Mouse (Mus musculus) neural tube, embryonic 12.5 days (tissue): Measurements from ENCODE around the gene Gp6. TPM values are rescaled to one million over a fixed set of nuclear protein-coding genes. Genes with fewer than 3 reads are reported as not detected.
"Not testable (repeated sequence)": the region's sequence is repeated elsewhere in the genome, so short reads cannot be mapped to it uniquely, and the experiment has no call there.

ENCODE experiments used
- ATAC-seq: fragments of 200-750 bp; cut with Nextera tagmentation; 2 replicates; pipeline ENCODE4 v1.8.0; 2017; ENCODE audit warnings: low read depth, mild to moderate bottlenecking, moderate TSS enrichment, moderate library complexity; ENCODE audit not compliant: low FRiP score
- H3K27ac ChIP-seq: fragments of 300-500 bp; sonication (generic); 2 replicates; pipeline ENCODE4 v1.5.1; 2016
- H3K27me3 ChIP-seq: fragments of 300-500 bp; sonication (generic); replicated peaks from 2 replicates; pipeline ENCODE4 v1.6.1; 2016; ENCODE audit warnings: mild to moderate bottlenecking
- H3K36me3 ChIP-seq: fragments of 300-500 bp; sonication (generic); 2 replicates; pipeline ENCODE4 v1.6.1; 2016; ENCODE audit warnings: mild to moderate bottlenecking
- H3K4me1 ChIP-seq: fragments of 300-500 bp; sonication (generic); 2 replicates; pipeline ENCODE4 v1.6.1; 2016
- H3K4me2 ChIP-seq: fragments of 300-500 bp; sonication (generic); replicated peaks from 2 replicates; pipeline ENCODE4 v1.6.1; 2016; ENCODE audit warnings: mild to moderate bottlenecking
- H3K4me3 ChIP-seq: fragments of 300-500 bp; sonication (generic); 2 replicates; pipeline ENCODE4 v1.5.1; 2016
- H3K9ac ChIP-seq: fragments of 300-500 bp; sonication (generic); 2 replicates; pipeline ENCODE4 v1.6.1; 2016; ENCODE audit warnings: mild to moderate bottlenecking
- H3K9me3 ChIP-seq: fragments of 300-500 bp; sonication (generic); 2 replicates; pipeline ENCODE4 v1.6.1; 2016; ENCODE audit warnings: mild to moderate bottlenecking
- WGBS: fragments of 180-500 bp; shearing (Covaris S2); methylation state at CpG from one replicate; pipeline ENCODE4 v1.1.7; 2016; 5-methylcytosine and 5-hydroxymethylcytosine counted together
- polyA plus RNA-seq: library from polyadenylated mRNA; unstranded; fragments of >200 nt; fragmentation: Nextera tagmentation; extraction: Ambion mirVana; gene quantifications from 2 replicates; pipeline ENCODE4 v1.2.1, GENCODE M21; 2016

Gp6 gene
- polyA plus RNA-seq: 0.36 and 0.68 TPM in 2 replicates

DNA sequence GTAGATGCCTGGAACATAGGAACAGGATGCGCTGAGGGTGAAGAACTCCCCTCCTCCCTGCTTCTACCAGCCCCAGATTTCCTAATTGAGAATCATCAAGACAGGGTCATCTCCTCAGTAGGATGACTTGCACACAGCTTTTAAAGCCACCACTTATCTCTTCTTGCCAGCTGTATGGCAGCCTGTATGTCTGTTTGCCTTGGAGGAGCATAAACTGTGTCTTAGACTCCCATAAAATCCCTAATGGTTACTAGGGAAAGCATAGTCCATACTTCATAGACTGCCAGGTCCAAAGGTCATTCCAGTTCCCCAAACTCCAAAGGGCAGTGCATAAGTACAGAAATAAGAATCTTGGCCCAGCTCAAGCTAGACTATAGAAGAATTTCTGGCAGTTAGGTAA lies at the start of gene Gp6:
Gene Gp6, minus strand, starts transcription at position 15 of the 400 bp plus-strand sequence.
- Histone ChIP-seq H3K27ac (no peak within 1 kb of the TSS), H3K4me1 (no peaks in the 10 kb centered on the region), H3K36me3 (no peaks in the 10 kb centered on the region), H3K27me3 (no peaks in the 10 kb centered on the region), H3K9me3 (no peaks in the 10 kb centered on the region), H3K9ac (no peak within 1 kb of the TSS), H3K4me3 (no peak within 1 kb of the TSS), H3K4me2 (no peak within 1 kb of the TSS)
- 98% methylated on average over 1 of the region's 1 CpGs for WGBS
- no peak for ATAC-seq

DNA sequence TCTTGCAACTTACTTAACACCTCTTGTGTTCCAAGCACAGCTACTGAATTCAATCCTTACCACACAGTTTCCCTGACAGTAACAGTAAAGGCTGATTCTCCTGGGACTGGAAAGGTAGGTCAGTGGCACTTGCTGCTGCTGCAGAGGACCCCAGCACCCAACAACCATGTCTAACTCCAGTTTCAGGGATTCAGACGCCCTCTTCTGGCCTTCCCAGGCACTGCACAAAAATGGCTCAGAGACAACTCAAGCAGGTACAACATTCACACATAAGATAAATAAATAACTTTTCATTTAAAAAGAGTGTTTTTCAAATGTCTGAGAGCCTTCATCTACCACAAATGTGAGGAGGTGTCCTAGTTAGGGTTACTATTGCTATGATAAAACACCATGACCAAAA lies 49.6 kb upstream of the Gp6 start:
- Histone ChIP-seq H3K36me3 (peaks cover 20% of the 10 kb centered on the region), H3K9ac (no peak overlapping the region), H3K4me1 (peaks cover 5% of the 10 kb centered on the region), H3K4me3 (no peak overlapping the region), H3K27me3 (no peaks in the 10 kb centered on the region), H3K4me2 (no peak overlapping the region), H3K27ac (no peak overlapping the region), H3K9me3 (no peaks in the 10 kb centered on the region)
- WGBS: 2% methylated on average over 1 of the region's 1 CpGs
- ATAC-seq: no peak

DNA sequence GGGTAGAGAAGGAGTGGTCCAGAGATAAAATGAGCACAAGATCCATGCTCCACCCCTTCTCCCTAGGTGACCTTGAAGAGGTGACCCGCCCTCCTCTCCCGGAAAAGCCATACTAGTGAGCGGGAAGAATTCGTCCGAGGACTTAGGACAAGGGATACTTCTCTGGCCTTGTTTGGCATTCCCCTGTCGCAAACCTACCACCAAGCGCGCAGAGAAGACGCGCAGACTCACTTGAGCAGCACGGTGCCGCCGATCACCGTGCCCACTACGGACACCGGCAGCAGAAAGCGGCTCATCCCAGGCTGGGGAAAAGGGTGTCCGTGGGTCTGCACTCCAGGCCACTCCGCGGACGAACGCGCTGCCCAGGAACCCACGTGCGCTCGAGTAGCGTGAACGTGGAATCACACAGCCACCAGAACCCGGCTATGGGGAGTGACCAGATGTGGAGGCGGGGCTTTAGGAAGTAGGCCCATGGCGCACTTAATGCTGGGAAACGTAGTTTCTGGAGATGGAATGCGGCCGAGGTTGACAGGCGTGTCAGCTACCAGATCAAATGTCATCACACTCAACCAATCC lies 47.8 kb upstream of the Gp6 start, which contains the start of gene Rdh13:
Gene Rdh13, minus strand, starts transcription at position 434 of the 576 bp plus-strand sequence.
- no peaks in the 10 kb centered on the region for H3K9me3 ChIP-seq
- H3K9ac ChIP-seq: peak within 1 kb of the TSS; percentile 64
- H3K4me3 ChIP-seq: peak within 1 kb of the TSS; percentile 61
- peak within 1 kb of the TSS; percentile 78 for H3K4me2 ChIP-seq
- peak; percentile 95 for ATAC-seq
- no peaks in the 10 kb centered on the region for H3K27me3 ChIP-seq
- under 1% methylated on average over 35 of the region's 35 CpGs for WGBS
- peaks cover 5% of the 10 kb centered on the region for H3K4me1 ChIP-seq
- H3K36me3 ChIP-seq: peaks cover 39% of the 10 kb centered on the region
- H3K27ac ChIP-seq: 0 out of 2 replicates have a peak within 1 kb of the TSS, but pooled peaks have one; percentile 15

DNA sequence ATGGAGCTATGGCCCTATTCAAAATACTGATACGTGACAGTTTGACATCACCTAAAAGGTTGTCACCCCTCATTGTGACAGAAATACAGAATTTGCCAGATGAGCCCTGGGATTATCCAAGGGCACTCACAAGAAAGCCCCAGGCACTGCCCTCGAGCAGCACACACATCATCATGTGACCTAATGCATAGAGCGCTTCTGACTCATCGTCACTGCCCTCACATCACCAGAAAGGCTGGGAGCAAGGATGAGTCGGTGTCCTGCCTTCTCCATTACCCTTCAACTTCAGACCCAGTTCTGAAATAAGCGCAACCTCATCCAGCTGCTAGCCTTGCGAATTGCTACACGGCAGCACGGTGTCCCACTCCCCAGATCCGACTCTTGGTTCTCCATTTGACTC lies 43.0 kb upstream of the Gp6 start:
- no peak overlapping the region for H3K27ac ChIP-seq
- no peaks in the 10 kb centered on the region for H3K9me3 ChIP-seq
- peaks cover 5% of the 10 kb centered on the region for H3K4me1 ChIP-seq
- H3K27me3 ChIP-seq: no peaks in the 10 kb centered on the region
- H3K4me2 ChIP-seq: no peak overlapping the region
- peaks cover 60% of the 10 kb centered on the region for H3K36me3 ChIP-seq
- no peak overlapping the region for H3K9ac ChIP-seq
- 94% methylated on average over 10 of the region's 10 CpGs for WGBS
- H3K4me3 ChIP-seq: no peak overlapping the region
- no peak for ATAC-seq

- Histone ChIP-seq H3K4me3 (no peak overlapping the region), H3K9ac (no peak overlapping the region), H3K4me1 (no peaks in the 10 kb centered on the region), H3K4me2 (no peak overlapping the region), H3K27ac (no peak overlapping the region), H3K27me3 (no peaks in the 10 kb centered on the region), H3K36me3 (peaks cover 70% of the 10 kb centered on the region), H3K9me3 (no peaks in the 10 kb centered on the region)
- ATAC-seq: no peak
- WGBS: 86% methylated on average over 2 of the region's 2 CpGs
These were observed 40.2 kb upstream of the Gp6 start for GRCm38 (mm10) chr7:4437721-4438120.

DNA sequence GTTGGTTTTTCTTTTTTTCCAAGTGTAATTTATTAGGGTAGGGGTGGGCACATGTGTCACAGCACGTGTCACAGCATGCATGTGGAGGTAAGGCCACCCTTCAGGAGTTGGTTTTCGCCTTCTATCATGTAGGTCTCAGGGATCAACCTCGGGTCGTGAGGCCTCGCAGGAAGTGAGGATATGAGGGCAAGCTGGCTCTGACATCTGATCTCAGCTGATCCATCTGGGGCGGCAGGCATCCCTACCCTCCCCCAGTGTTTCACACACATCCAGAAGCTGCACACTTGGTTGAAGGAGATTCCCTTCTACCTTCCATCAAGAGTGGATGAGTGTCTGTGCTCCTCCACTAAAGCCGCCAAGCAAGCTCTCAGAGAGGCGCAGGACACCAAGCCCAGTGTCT lies 34.5 kb upstream of the Gp6 start:
- Histone ChIP-seq H3K27me3 (no peaks in the 10 kb centered on the region), H3K27ac (no peak overlapping the region), H3K4me2 (no peak overlapping the region), H3K36me3 (peaks cover 63% of the 10 kb centered on the region), H3K4me1 (no peaks in the 10 kb centered on the region), H3K9me3 (no peaks in the 10 kb centered on the region), H3K4me3 (no peak overlapping the region), H3K9ac (no peak overlapping the region)
- ATAC-seq: no peak
- 95% methylated on average over 8 of the region's 8 CpGs for WGBS

GRCm38 (mm10) chr7:4431548-4431947 lies 34.0 kb upstream of the Gp6 start:
- Histone ChIP-seq H3K36me3 (peaks cover 59% of the 10 kb centered on the region), H3K27me3 (no peaks in the 10 kb centered on the region), H3K4me3 (no peak overlapping the region), H3K9me3 (no peaks in the 10 kb centered on the region), H3K9ac (no peak overlapping the region), H3K4me1 (no peaks in the 10 kb centered on the region), H3K4me2 (no peak overlapping the region), H3K27ac (no peak overlapping the region)
- ATAC-seq: no peak
- 81% methylated on average over 6 of the region's 6 CpGs for WGBS

GRCm38 (mm10) chr7:4430246-4430844 lies 32.8 kb upstream of the Gp6 start:
- H3K36me3 ChIP-seq: peaks cover 63% of the 10 kb centered on the region

GRCm38 (mm10) chr7:4427161-4427912 lies 29.8 kb upstream of the Gp6 start:
- H3K4me1 ChIP-seq: no peaks in the 10 kb centered on the region
- H3K4me3 ChIP-seq: no peak overlapping the region
- peaks cover 50% of the 10 kb centered on the region for H3K36me3 ChIP-seq
- no peaks in the 10 kb centered on the region for H3K9me3 ChIP-seq
- H3K9ac ChIP-seq: no peak overlapping the region
- no peak overlapping the region for H3K27ac ChIP-seq
- peak; percentile 95 for ATAC-seq
- WGBS: 80% methylated on average over 7 of the region's 7 CpGs
- H3K27me3 ChIP-seq: no peaks in the 10 kb centered on the region
- H3K4me2 ChIP-seq: no peak overlapping the region

More at GRCm38 (mm10) chr7:4430246-4430844, 32.8 kb upstream of the Gp6 start:
- Histone ChIP-seq H3K27ac (no peak overlapping the region), H3K9ac (no peak overlapping the region), H3K27me3 (no peaks in the 10 kb centered on the region), H3K4me3 (no peak overlapping the region), H3K4me2 (no peak overlapping the region), H3K9me3 (no peaks in the 10 kb centered on the region), H3K4me1 (no peaks in the 10 kb centered on the region)
- no peak for ATAC-seq
- WGBS: 94% methylated on average over 9 of the region's 9 CpGs

DNA sequence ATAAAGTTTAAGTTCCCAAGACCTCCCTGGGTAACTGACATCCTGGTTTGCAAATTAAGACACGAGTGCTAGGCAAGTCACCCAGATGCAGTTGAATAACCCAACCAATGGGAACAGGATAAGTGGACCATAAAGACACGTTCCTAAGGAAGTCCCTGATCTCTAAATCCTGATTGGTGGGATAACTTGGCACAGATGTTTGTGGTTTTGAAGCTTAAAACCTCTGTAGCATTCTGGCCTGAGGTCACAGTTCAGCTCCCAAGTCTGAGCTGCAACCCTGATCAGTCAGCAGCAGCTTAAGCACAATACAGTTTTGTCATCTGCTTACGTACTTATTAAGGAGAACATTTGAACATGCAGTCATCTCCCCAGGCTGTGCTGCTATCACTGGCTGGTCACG lies 22.7 kb upstream of the Gp6 start:
- Histone ChIP-seq H3K36me3 (0 out of 2 replicates have a peak, but pooled peaks cover 11% of the 10 kb centered on the region), H3K9ac (no peak overlapping the region), H3K4me3 (no peak overlapping the region), H3K27me3 (no peaks in the 10 kb centered on the region), H3K9me3 (no peaks in the 10 kb centered on the region), H3K27ac (no peak overlapping the region), H3K4me2 (no peak overlapping the region), H3K4me1 (no peaks in the 10 kb centered on the region)
- 65% methylated on average over 4 of the region's 4 CpGs for WGBS
- no peak for ATAC-seq

GRCm38 (mm10) chr7:4419681-4420080 lies 22.1 kb upstream of the Gp6 start:
- H3K9ac ChIP-seq: no peak overlapping the region
- no peak overlapping the region for H3K4me3 ChIP-seq
- H3K27ac ChIP-seq: no peak overlapping the region
- H3K27me3 ChIP-seq: no peaks in the 10 kb centered on the region
- no peak for ATAC-seq
- no peaks in the 10 kb centered on the region for H3K4me1 ChIP-seq
- WGBS: 85% methylated on average over 6 of the region's 6 CpGs
- no peaks in the 10 kb centered on the region for H3K9me3 ChIP-seq
- 0 out of 2 replicates have a peak, but pooled peaks cover 6% of the 10 kb centered on the region for H3K36me3 ChIP-seq
- no peak overlapping the region for H3K4me2 ChIP-seq

DNA sequence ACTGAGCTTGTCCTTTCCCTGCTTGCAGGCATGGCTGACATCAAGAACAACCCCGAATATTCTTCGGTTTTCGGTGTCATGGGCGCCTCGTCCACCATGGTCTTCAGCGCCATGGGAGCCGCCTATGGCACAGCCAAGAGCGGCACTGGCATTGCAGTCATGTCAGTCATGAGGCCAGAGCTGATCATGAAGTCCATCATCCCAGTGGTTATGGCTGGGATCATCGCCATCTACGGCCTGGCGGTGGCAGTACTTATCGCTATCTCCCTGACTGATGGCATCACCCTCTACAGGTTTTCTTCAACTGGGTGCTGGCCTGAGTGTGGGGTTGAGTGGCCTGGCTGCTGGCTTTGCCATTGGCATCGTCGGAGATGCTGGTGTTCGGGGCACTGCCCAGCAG lies 14.9 kb upstream of the Gp6 start:
- not testable (repeated sequence) for H3K4me1 ChIP-seq, H3K9me3 ChIP-seq, H3K4me3 ChIP-seq, H3K4me2 ChIP-seq, ATAC-seq, H3K36me3 ChIP-seq, H3K9ac ChIP-seq, H3K27me3 ChIP-seq, H3K27ac ChIP-seq
- WGBS: 95% methylated on average over 15 of the region's 15 CpGs
